Mouse (Mus musculus) liver, embryonic 14.5 days (tissue): ENCODE data around the gene Cnot1.

Source experiments
- CTCF ChIP-seq: IDR thresholded peaks from 2 replicates; pipeline ENCODE4 v1.5.1; 2016; ENCODE audit warnings: antibody characterized with exemption, low read depth, control low read depth
- EP300 ChIP-seq: IDR thresholded peaks from 2 replicates; pipeline ENCODE4 v1.6.1; 2016; ENCODE audit warnings: antibody characterized with exemption, low read depth

DNA sequence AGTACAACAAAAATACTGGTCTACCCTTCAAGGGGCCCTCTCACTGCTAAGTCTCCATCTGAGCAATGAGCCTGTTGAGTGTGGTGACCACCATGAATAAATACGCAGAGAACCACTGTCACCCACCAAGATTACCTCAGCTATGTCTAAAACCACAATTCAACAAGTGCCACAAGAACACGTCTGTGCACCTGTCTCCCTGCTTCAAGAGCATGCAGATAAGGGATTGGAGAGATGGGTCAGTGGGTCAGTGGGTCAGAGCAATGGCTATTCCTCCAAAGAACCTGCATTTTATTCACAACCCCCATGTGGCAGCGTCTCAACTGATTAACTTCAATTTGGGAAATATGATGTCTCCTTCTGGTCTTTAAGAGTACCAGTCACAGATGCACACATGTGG, 6.9 kb downstream of the Cnot1 start:
- TF ChIP-seq EP300 (no peak), CTCF (no peak)
